Mouse (Mus musculus) intestine, embryonic 15.5 days (tissue): ENCODE results near the gene Dnmt3b. TPM values are rescaled to one million over a fixed set of nuclear protein-coding genes. Genes with fewer than 3 reads are reported as not detected.

Source experiments
- polyA plus RNA-seq: library from polyadenylated mRNA; unstranded; fragments of >200 nt; fragmentation: Nextera tagmentation; extraction: Ambion mirVana; gene quantifications from 2 replicates; pipeline ENCODE4 v1.2.1, GENCODE M21; 2015

The Dnmt3b gene
- polyA plus RNA-seq, 1 experiment from 2014 or later, result 8.1 TPM

Other genes with a start within 250 kb of the Dnmt3b start
- not detected in 2 replicates for gene 4930404H24Rik, start 156.7 kb upstream of the Dnmt3b start, polyA plus RNA-seq
- gene Nol4l, start 119.5 kb upstream of the Dnmt3b start, polyA plus RNA-seq, result 25.6 and 27.1 TPM in 2 replicates
- 81.2 and 82.1 TPM in 2 replicates for gene Commd7, start 16.7 kb upstream of the Dnmt3b start, polyA plus RNA-seq
- gene Dnmt3c, start 47.2 kb downstream of the Dnmt3b start, polyA plus RNA-seq, result 0.09 TPM in 1 of 2 replicates, not detected in the other
- gene Mapre1, start 91.8 kb downstream of the Dnmt3b start, polyA plus RNA-seq, result 216 and 268 TPM in 2 replicates
- gene Efcab8, start 130.5 kb downstream of the Dnmt3b start, polyA plus RNA-seq, result 0.03 TPM in 1 of 2 replicates, not detected in the other
- gene Sun5, start 221.6 kb downstream of the Dnmt3b start, polyA plus RNA-seq, result not detected in 2 replicates
- gene Bpifb2, start 225.6 kb downstream of the Dnmt3b start, polyA plus RNA-seq, result not detected in 2 replicates